Mouse (Mus musculus) olfactory bulb, adult 2 months (tissue): Measurements from ENCODE around the gene Kmt2a. TPM values are rescaled to one million over a fixed set of nuclear protein-coding genes. Genes with fewer than 3 reads are reported as not detected.
"Not testable (repeated sequence)": the region's sequence is repeated elsewhere in the genome, so short reads cannot be mapped to it uniquely, and the experiment has no call there.

Experiments
- H3K27ac ChIP-seq: fragments of 200-500 bp; 2 replicates; pipeline ENCODE4 v1.5.1; 2012; ENCODE audit warnings: low read depth, low read length; ENCODE audit not compliant: insufficient read depth
- H3K4me1 ChIP-seq: fragments of 200-500 bp; 2 replicates; pipeline ENCODE4 v1.6.1; 2012; ENCODE audit warnings: low read length; ENCODE audit not compliant: control insufficient read depth, insufficient read depth
- H3K4me3 ChIP-seq: fragments of 200-500 bp; 2 replicates; pipeline ENCODE4 v1.5.1; 2012; ENCODE audit warnings: mild to moderate bottlenecking, low read depth, low read length, moderate library complexity; ENCODE audit not compliant: insufficient read depth
- CTCF ChIP-seq: fragments of 200-500 bp; IDR thresholded peaks from 2 replicates; pipeline ENCODE4 v1.5.1; 2012; ENCODE audit warnings: low read depth, mild to moderate bottlenecking, low read length, moderate library complexity; ENCODE audit not compliant: insufficient read depth
- POLR2A ChIP-seq: fragments of 200-500 bp; IDR thresholded peaks from 2 replicates; pipeline ENCODE4 v1.6.1; 2012; ENCODE audit warnings: mild to moderate bottlenecking, low read depth, low read length, moderate library complexity; ENCODE audit not compliant: insufficient read depth
- WGBS: fragments of 180-500 bp; shearing (Covaris S2); methylation state at CpG from one replicate; pipeline ENCODE4 v1.1.7; 2018; 5-methylcytosine and 5-hydroxymethylcytosine counted together
- polyA plus RNA-seq: library from polyadenylated mRNA; stranded (reverse); fragments of >200 nt; gene quantifications from 2 replicates; pipeline ENCODE4 v1.2.4, GENCODE M21; 2012; ENCODE audit warnings: low replicate concordance; ENCODE audit not compliant: missing spikeins, insufficient read depth, insufficient read length

Gene Kmt2a
- polyA plus RNA-seq, 1 experiment, result 83.9 TPM

DNA sequence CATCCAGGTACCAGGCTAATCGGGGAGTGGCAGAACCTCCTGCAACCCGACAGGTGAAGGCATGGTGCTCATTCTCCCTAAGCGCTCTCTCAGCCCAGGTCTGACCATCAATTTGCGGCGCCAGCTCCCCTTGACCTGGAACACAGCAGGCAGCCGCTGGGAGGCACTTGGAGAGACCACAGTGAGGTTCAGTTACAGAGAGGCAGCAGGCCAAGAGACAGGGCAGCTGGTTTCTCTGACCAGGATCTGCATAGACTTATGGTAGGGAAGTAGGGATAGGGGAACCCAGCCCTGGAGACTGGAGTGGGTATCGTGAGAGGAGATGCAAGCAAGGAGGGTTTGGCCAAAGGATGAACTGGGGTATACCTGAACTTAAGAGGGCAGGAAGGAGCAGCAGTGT lies 82.8 kb downstream of the Kmt2a start:
- 69% methylated on average over 7 of the region's 7 CpGs for WGBS
- TF ChIP-seq CTCF, result no peak
- no peak for TF ChIP-seq POLR2A
- H3K27ac ChIP-seq, result no peak overlapping the region
- H3K4me3 ChIP-seq, result peak overlapping the region; percentile 77
- H3K4me1 ChIP-seq, result peaks cover 19% of the 10 kb centered on the region

DNA sequence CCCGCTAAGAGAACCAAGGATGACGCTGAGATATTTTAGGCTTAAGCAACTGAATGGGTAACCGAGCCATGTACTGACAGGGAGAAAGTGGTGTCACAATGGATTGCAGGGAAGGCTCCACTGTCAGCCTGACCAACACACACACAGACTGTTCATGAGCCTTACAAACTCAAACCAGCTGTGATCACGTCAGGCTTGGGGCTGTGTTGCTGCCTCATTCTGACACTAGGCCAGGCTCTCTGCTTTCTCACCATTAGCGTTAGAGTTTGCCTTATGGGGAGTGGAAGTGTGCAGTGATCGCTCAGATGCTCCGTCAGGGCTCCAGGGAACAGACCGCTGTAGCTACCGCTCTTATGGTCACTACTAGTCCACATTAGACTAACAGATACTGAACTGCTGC lies 88.3 kb downstream of the Kmt2a start:
- WGBS, result 73% methylated on average over 9 of the region's 9 CpGs
- no peak overlapping the region for H3K27ac ChIP-seq
- H3K4me1 ChIP-seq, result no peaks in the 10 kb centered on the region
- H3K4me3 ChIP-seq, result no peak overlapping the region
- TF ChIP-seq POLR2A, result no peak
- TF ChIP-seq CTCF, result no peak

DNA sequence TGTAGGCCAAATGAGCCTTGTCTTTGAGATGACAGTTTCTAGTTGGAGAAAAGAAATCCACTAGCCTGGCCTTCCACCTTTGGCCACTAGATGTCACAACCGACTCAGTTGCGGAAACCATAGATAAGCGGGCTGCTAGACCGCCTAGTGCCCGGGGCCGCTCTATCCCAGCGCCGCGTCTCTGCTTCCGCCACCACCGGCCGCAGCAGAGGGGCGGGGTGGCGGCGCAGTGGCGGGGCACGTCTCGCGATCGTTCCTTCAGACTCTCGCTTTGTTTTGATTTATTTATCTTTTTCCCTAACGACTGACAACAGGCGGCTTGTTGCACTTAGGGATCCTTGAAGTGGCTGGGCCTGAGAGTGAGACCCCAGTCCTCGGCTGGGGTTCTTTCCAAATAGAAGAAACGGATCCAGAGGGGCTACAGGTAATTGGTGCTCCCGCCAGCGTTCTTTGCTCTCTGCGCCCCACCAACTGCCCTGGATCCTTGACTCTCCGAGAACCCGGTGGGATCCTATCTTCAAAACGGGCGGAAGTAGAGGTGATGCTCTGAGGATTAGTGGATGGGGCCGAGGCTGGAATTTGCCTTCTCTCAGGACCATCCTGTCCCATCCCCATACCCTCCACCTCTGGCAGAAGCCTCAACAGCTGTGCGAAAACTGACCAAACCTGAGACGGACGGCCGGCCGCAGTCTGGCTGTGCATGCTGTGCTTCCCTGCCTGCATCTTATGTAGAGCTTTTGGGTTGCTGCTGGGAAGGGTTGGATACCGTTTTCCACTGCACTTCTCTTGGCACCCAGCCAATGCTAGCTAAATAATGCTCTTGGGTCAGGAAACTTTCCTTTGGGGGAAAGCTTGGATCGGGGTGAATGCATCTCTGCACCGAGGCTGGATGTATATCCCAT lies 108.1 kb downstream of the Kmt2a start:
- peak overlapping the region; percentile 12 for H3K27ac ChIP-seq
- TF ChIP-seq POLR2A, result peak; percentile 50
- peak; percentile 65; the same call in 1 of the 2 replicates for TF ChIP-seq CTCF
- WGBS, result under 1% methylated on average over 41 of the region's 41 CpGs
- peaks cover 2% of the 10 kb centered on the region; the same call in 1 of the 2 replicates for H3K4me1 ChIP-seq
- peak overlapping the region; percentile 66 for H3K4me3 ChIP-seq

DNA sequence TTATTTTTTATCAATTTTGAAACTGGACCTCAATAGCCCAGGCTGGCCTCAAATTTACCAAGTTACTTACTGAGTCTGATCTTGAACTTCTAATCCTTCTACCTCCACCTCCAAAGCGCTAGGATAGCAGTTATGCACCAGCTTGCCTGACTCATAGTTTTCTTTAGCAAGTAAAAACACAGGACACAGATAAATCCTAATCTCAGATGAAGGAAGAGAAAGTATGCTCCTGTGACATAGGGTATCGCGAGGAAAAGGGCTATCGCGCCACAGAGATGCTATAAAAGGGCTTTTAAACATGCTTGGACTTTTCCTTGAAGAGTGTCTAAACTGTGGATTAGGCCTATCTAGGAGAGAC lies 108.7 kb downstream of the Kmt2a start:
- H3K27ac ChIP-seq, result no peak overlapping the region
- TF ChIP-seq CTCF (no peak), POLR2A (no peak)
- H3K4me3 ChIP-seq, result no peak overlapping the region
- 24% methylated on average over 5 of the region's 5 CpGs for WGBS
- H3K4me1 ChIP-seq, result peaks cover 2% of the 10 kb centered on the region; the same call in 1 of the 2 replicates

DNA sequence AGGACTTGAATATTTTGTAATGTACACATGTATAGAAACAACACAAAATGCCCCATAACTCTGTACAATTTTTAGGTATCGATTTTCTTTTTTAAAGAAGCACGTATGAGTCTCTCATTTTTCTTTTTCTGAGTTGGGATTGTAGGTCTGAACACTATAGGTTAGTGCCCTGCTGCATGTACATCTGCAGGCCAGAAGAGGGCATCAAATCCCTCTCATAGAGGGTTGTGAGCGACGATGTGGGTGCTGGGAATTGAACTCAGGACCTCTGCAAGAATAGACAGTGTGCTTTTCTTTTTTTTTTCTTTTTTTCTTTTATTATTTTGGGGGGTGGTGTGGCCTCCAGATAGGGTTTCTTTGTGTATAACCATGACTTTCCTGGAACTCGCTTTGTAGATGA lies 109.7 kb downstream of the Kmt2a start:
- Histone ChIP-seq H3K27ac (no peak overlapping the region), H3K4me1 (peaks cover 2% of the 10 kb centered on the region; the same call in 1 of the 2 replicates), H3K4me3 (no peak overlapping the region)
- no peak for TF ChIP-seq POLR2A
- TF ChIP-seq CTCF, result no peak
- WGBS, result 92% methylated on average over 5 of the region's 5 CpGs

DNA sequence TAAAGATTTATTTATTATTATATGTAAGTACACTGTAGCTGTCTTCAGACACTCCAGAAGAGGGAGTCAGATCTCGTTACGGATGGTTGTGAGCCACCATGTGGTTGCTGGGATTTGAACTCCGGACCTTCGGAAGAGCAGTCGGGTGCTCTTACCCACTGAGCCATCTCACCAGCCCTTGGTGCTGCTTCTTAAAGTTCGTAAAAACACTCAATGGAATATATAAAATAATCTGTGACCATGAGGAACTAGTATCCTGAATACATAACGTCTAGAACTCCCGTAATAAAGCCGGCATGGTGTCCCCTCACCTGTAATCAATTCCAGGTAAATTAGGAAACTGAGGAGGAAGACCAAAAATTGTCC lies 113.1 kb downstream of the Kmt2a start:
- WGBS, result 36% methylated on average over 8 of the region's 9 CpGs
- H3K4me1 ChIP-seq, H3K4me3 ChIP-seq, H3K27ac ChIP-seq: not testable (repeated sequence)

DNA sequence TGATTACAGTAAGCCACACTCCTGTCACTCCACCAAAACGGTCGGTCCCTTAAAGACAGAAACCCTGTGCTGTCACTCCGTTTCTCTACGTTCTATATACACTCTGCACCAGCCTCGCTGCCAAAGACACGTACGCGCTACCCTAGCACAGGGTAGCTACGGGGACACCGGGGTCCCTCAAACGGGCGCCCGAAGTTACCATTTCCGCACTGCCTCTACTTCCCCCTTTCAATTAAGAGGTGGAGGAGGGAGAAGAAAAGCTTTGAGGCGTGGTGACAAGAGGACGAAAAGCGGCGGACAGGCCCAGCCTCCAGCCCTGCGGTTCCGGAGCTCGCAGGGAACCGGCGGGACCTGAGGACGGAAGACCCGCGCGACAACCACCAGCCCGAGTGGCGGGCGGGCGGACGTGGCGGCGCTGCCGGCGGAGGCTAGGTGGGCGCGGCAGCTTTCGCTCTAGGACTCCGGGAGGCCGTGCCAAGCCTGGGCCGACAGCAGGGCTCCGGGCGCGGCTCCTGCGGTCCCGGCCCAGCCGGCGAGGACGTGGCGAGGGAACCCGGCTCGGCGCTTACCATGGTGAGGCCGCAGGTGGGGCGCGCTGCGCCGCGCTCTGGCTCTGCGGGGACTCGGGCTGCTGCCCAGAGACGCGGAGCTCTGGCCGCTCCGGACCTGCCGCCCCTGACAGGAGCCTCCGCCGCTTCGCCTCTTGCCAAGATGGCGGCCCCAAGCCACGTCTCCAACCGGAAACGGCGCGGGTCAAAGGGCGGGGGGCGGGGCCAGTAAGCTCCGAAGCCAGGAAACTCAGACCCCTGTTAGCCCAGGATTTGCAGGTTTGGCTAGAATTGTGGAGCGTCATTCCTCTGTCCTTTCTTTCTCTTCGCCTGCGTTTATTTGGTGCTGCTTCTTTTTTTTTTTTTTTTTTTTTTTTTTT lies 113.7 kb downstream of the Kmt2a start, which contains the start of the genes Arcn1 and Ift46:
TSS of gene Arcn1 (minus strand) at position 745 of the 928 bp plus-strand sequence.
TSS of gene Ift46 (plus strand) at position 808 of the 928 bp plus-strand sequence.
- Histone ChIP-seq H3K27ac (peak within 1 kb of the TSS; percentile 63), H3K4me1 (peaks cover 3% of the 10 kb centered on the region), H3K4me3 (peak within 1 kb of the TSS; percentile 80)
- TF ChIP-seq POLR2A (peak; percentile 71), CTCF (no peak)
- under 1% methylated on average over 82 of the region's 82 CpGs for WGBS

DNA sequence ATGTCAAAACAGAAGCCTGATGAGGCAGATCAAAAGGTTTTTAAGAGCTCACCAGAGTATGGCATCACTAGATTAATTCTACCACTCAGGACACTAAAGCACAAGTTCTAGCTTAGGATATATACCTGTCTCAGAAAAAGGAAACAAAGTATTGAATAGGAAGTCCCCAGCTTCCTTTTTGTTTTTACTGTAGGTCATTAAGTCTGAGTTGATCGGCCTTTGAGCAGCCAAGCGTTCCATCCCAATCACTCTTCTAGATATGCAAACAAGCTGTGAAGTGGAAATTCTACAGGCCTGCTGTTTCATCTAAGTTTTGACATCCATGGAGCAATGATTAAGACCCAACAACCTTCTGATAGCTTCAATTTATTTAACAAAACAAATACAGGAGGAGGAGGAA lies 120.2 kb downstream of the Kmt2a start:
- WGBS, result 48% methylated on average over 2 of the region's 2 CpGs
- Histone ChIP-seq H3K27ac (no peak overlapping the region), H3K4me3 (no peak overlapping the region), H3K4me1 (peaks cover 3% of the 10 kb centered on the region)
- TF ChIP-seq POLR2A, result no peak
- TF ChIP-seq CTCF, result no peak

Other genes with a start within 250 kb of the Kmt2a start
- not detected in 2 replicates for gene Treh, start 208.1 kb downstream of the Kmt2a start, polyA plus RNA-seq
- not detected in 2 replicates for gene Phldb1, start 146.1 kb downstream of the Kmt2a start, polyA plus RNA-seq
- gene Arcn1, start 113.5 kb downstream of the Kmt2a start, polyA plus RNA-seq, result 192 TPM in 1 of 2 replicates, not detected in the other
- not detected in 2 replicates for gene Ift46, start 113.4 kb downstream of the Kmt2a start, polyA plus RNA-seq
- not detected in 2 replicates for gene Tmem25, start 82.0 kb downstream of the Kmt2a start, polyA plus RNA-seq
- gene Ttc36, start 78.2 kb downstream of the Kmt2a start, polyA plus RNA-seq, result not detected in 2 replicates
- not detected in 2 replicates for gene Atp5l, start 39.4 kb upstream of the Kmt2a start, polyA plus RNA-seq
- gene Ube4a, start 84.3 kb upstream of the Kmt2a start, polyA plus RNA-seq, result not detected in 2 replicates
- gene Cd3g, start 99.1 kb upstream of the Kmt2a start, polyA plus RNA-seq, result 736 and 767 TPM in 2 replicates
- gene Cd3d, start 100.5 kb upstream of the Kmt2a start, polyA plus RNA-seq, result not detected in 2 replicates
- not detected in 2 replicates for gene Cd3e, start 128.3 kb upstream of the Kmt2a start, polyA plus RNA-seq
- gene Mpzl2, start 158.5 kb upstream of the Kmt2a start, polyA plus RNA-seq, result not detected in 2 replicates
- not detected in 2 replicates for gene Mpzl3, start 173.9 kb upstream of the Kmt2a start, polyA plus RNA-seq
- gene Jaml, start 197.9 kb upstream of the Kmt2a start, polyA plus RNA-seq, result not detected in 2 replicates
- not detected in 2 replicates for gene Scn2b, start 236.5 kb upstream of the Kmt2a start, polyA plus RNA-seq